Mouse (Mus musculus) hindbrain, postnatal 0 days (tissue): ENCODE measurements around the gene Chpf2. TPM values are rescaled to one million over a fixed set of nuclear protein-coding genes. Genes with fewer than 3 reads are reported as not detected.
A peak's percentile ranks its signal among the peaks of the same experiment; 100 is the strongest.

Source experiments
- ATAC-seq: fragments of 200-750 bp; cut with Nextera tagmentation; 2 replicates; pipeline ENCODE4 v1.8.0; 2017; ENCODE audit warnings: mild to moderate bottlenecking, moderate TSS enrichment, moderate library complexity
- DNase-seq: peaks from one replicate; pipeline ENCODE4 v3.0.0-alpha.2; 2015; ENCODE audit warnings: low spot score
- H3K27ac ChIP-seq: fragments of 300-500 bp; sonication (generic); 2 replicates; pipeline ENCODE4 v1.5.1; 2014; ENCODE audit warnings: mild to moderate bottlenecking
- H3K27me3 ChIP-seq: fragments of 300-500 bp; sonication (generic); 2 replicates; pipeline ENCODE4 v1.6.1; 2014; ENCODE audit warnings: low read length, mixed read lengths; ENCODE audit not compliant: insufficient read depth
- H3K36me3 ChIP-seq: fragments of 300-500 bp; sonication (generic); 2 replicates; pipeline ENCODE4 v1.6.1; 2014; ENCODE audit warnings: low read length, mixed read lengths; ENCODE audit not compliant: insufficient read depth
- H3K4me1 ChIP-seq: fragments of 300-500 bp; sonication (generic); 2 replicates; pipeline ENCODE4 v1.6.1; 2014; ENCODE audit warnings: antibody characterized with exemption, low read length, mixed read lengths; ENCODE audit not compliant: insufficient read depth
- H3K4me2 ChIP-seq: fragments of 300-500 bp; sonication (generic); 2 replicates; pipeline ENCODE4 v1.6.1; 2014; ENCODE audit warnings: low read depth, mild to moderate bottlenecking, low read length, moderate library complexity, mixed read lengths
- H3K4me3 ChIP-seq: fragments of 300-500 bp; sonication (generic); 2 replicates; pipeline ENCODE4 v1.5.1; 2014; ENCODE audit warnings: low read length
- H3K9ac ChIP-seq: fragments of 300-500 bp; sonication (generic); replicated peaks from 2 replicates; pipeline ENCODE4 v1.6.1; 2014; ENCODE audit warnings: mild to moderate bottlenecking, low read length, moderate library complexity, mixed read lengths
- H3K9me3 ChIP-seq: fragments of 300-500 bp; sonication (generic); 2 replicates; pipeline ENCODE4 v1.6.1; 2016; ENCODE audit warnings: low read length, mixed read lengths
- CTCF ChIP-seq: IDR thresholded peaks from 2 replicates; pipeline ENCODE4 v1.5.1; 2016; ENCODE audit warnings: antibody characterized with exemption, control low read depth, low read depth
- WGBS: fragments of 180-500 bp; shearing (Covaris S2); extraction: QIAGEN DNeasy Blood & Tissue Kit; methylation state at CpG from one replicate; pipeline ENCODE4 v1.1.7; 2014; 5-methylcytosine and 5-hydroxymethylcytosine counted together
- polyA plus RNA-seq: library from polyadenylated mRNA; unstranded; fragments of >200 nt; fragmentation: Nextera tagmentation; extraction: Ambion mirVana; gene quantifications from 2 replicates; pipeline ENCODE4 v1.2.1, GENCODE M21; 2015
- total RNA-seq: library from RNA; depleted of rRNA; stranded (reverse); fragments of >200 nt; gene quantifications from 2 replicates; pipeline ENCODE4 v1.2.3, GENCODE M21; 2014

Gene Chpf2
- total and polyA plus RNA-seq, 2 experiments from 2014 or later = 25.0 to 46.2 TPM

GRCm38 (mm10) chr5:24601071-24601835 is 14.7 kb downstream of the Chpf2 start:
- Histone ChIP-seq H3K27ac (peak overlapping the region; percentile 98), H3K4me2 (peak overlapping the region; percentile 97), H3K9ac (peak overlapping the region; percentile 70), H3K4me3 (peak overlapping the region; percentile 44), H3K4me1 (peaks cover 61% of the 10 kb centered on the region), H3K27me3 (no peaks in the 10 kb centered on the region), H3K9me3 (no peaks in the 10 kb centered on the region), H3K36me3 (no peaks in the 10 kb centered on the region)
- ATAC-seq = no peak
- WGBS = under 1% methylated on average over 31 of the region's 33 CpGs
- DNase-seq = no peak
- no peak for TF ChIP-seq CTCF

- peak; percentile 33; the same call in 1 of the 2 replicates for ATAC-seq
- peak; percentile 86 for DNase-seq
- no peak for TF ChIP-seq CTCF
- Histone ChIP-seq H3K9ac (peak overlapping the region; percentile 70), H3K4me1 (peaks cover 60% of the 10 kb centered on the region), H3K4me3 (peak overlapping the region; percentile 44), H3K4me2 (peak overlapping the region; percentile 97), H3K9me3 (no peaks in the 10 kb centered on the region), H3K27ac (peak overlapping the region; percentile 98), H3K27me3 (no peaks in the 10 kb centered on the region), H3K36me3 (no peaks in the 10 kb centered on the region)
- WGBS = under 1% methylated on average over 73 of the region's 73 CpGs
These were observed 15.6 kb downstream of the Chpf2 start for GRCm38 (mm10) chr5:24601911-24602750.

- Histone ChIP-seq H3K27me3 (no peaks in the 10 kb centered on the region), H3K4me1 (peaks cover 57% of the 10 kb centered on the region), H3K4me3 (peak overlapping the region; percentile 44), H3K9me3 (no peaks in the 10 kb centered on the region), H3K4me2 (peak overlapping the region; percentile 97), H3K27ac (peak overlapping the region; percentile 98), H3K36me3 (no peaks in the 10 kb centered on the region), H3K9ac (peak overlapping the region; percentile 70)
- no peak for TF ChIP-seq CTCF
- DNase-seq (peak; percentile 74), ATAC-seq (no peak)
- WGBS = 3% methylated on average over 16 of the region's 16 CpGs
These were observed 16.3 kb downstream of the Chpf2 start for GRCm38 (mm10) chr5:24602751-24603343.

- Histone ChIP-seq H3K27me3 (no peaks in the 10 kb centered on the region), H3K4me3 (no peak overlapping the region), H3K27ac (peak overlapping the region; percentile 98), H3K4me2 (peak overlapping the region; percentile 97), H3K9me3 (no peaks in the 10 kb centered on the region), H3K36me3 (no peaks in the 10 kb centered on the region), H3K9ac (no peak overlapping the region; the same call in 1 of the 2 replicates), H3K4me1 (peaks cover 51% of the 10 kb centered on the region)
- WGBS = 55% methylated on average over 8 of the region's 8 CpGs
- no peak for DNase-seq
- no peak for ATAC-seq
- TF ChIP-seq CTCF = no peak
These were observed 17.0 kb downstream of the Chpf2 start for GRCm38 (mm10) chr5:24603431-24604010.

GRCm38 (mm10) chr5:24604080-24604655 is 17.6 kb downstream of the Chpf2 start:
- WGBS = 11% methylated on average over 12 of the region's 12 CpGs
- no peak for DNase-seq
- Histone ChIP-seq H3K27me3 (no peaks in the 10 kb centered on the region), H3K27ac (peak overlapping the region; percentile 98), H3K4me1 (peaks cover 46% of the 10 kb centered on the region), H3K36me3 (no peaks in the 10 kb centered on the region), H3K4me3 (peak overlapping the region; percentile 60), H3K4me2 (peak overlapping the region; percentile 76), H3K9ac (peak overlapping the region; percentile 77), H3K9me3 (no peaks in the 10 kb centered on the region)
- TF ChIP-seq CTCF = no peak
- peak; percentile 3; the same call in 1 of the 2 replicates for ATAC-seq

- no peaks in the 10 kb centered on the region for H3K9me3 ChIP-seq
- H3K9ac ChIP-seq = peak overlapping the region; percentile 77
- peak overlapping the region; percentile 76 for H3K4me2 ChIP-seq
- H3K4me1 ChIP-seq = peaks cover 44% of the 10 kb centered on the region
- H3K27me3 ChIP-seq = no peaks in the 10 kb centered on the region
- peak; percentile 52 for TF ChIP-seq CTCF
- H3K4me3 ChIP-seq = peak overlapping the region; percentile 60
- peak overlapping the region; percentile 98 for H3K27ac ChIP-seq
- H3K36me3 ChIP-seq = no peaks in the 10 kb centered on the region
- peak; percentile 85 for ATAC-seq
- WGBS = 2% methylated on average over 26 of the region's 46 CpGs
- peak; percentile 91 for DNase-seq
These were observed 18.1 kb downstream of the Chpf2 start for GRCm38 (mm10) chr5:24604656-24605100.
